Mouse (Mus musculus) embryonic facial prominence, embryonic 15.5 days (tissue): ENCODE data around the gene Il17rc. TPM values are rescaled to one million over a fixed set of nuclear protein-coding genes. Genes with fewer than 3 reads are reported as not detected.

Experiments used
- ATAC-seq: fragments of 200-750 bp; cut with Nextera tagmentation; 2 replicates; pipeline ENCODE4 v1.8.0; 2017; ENCODE audit warnings: low read depth, moderate TSS enrichment; ENCODE audit not compliant: insufficient number of reproducible peaks, low FRiP score, low TSS enrichment
- H3K27ac ChIP-seq: fragments of 300-500 bp; sonication (generic); replicated peaks from 2 replicates; pipeline ENCODE4 v1.5.1; 2015; ENCODE audit warnings: mild to moderate bottlenecking, inconsistent platforms
- H3K27me3 ChIP-seq: fragments of 300-500 bp; sonication (generic); 2 replicates; pipeline ENCODE4 v1.6.1; 2015; ENCODE audit warnings: inconsistent platforms
- H3K36me3 ChIP-seq: fragments of 300-500 bp; sonication (generic); 2 replicates; pipeline ENCODE4 v1.6.1; 2015; ENCODE audit warnings: mild to moderate bottlenecking, inconsistent platforms
- H3K4me1 ChIP-seq: fragments of 300-500 bp; sonication (generic); 2 replicates; pipeline ENCODE4 v1.6.1; 2015; ENCODE audit warnings: inconsistent platforms
- H3K4me2 ChIP-seq: fragments of 300-500 bp; sonication (generic); replicated peaks from 2 replicates; pipeline ENCODE4 v1.6.1; 2015; ENCODE audit warnings: mild to moderate bottlenecking, inconsistent platforms
- H3K4me3 ChIP-seq: fragments of 300-500 bp; sonication (generic); replicated peaks from 2 replicates; pipeline ENCODE4 v1.5.1; 2015; ENCODE audit warnings: mild to moderate bottlenecking, inconsistent platforms
- H3K9ac ChIP-seq: fragments of 300-500 bp; sonication (generic); 2 replicates; pipeline ENCODE4 v1.6.1; 2015; ENCODE audit warnings: inconsistent platforms
- H3K9me3 ChIP-seq: fragments of 300-500 bp; sonication (generic); replicated peaks from 2 replicates; pipeline ENCODE4 v1.6.1; 2016; ENCODE audit warnings: inconsistent platforms
- WGBS: fragments of 180-500 bp; shearing (Covaris S2); methylation state at CpG from one replicate; pipeline ENCODE4 v1.1.7; 2015; 5-methylcytosine and 5-hydroxymethylcytosine counted together
- polyA plus RNA-seq: library from polyadenylated mRNA; unstranded; fragments of >200 nt; fragmentation: Nextera tagmentation; extraction: Ambion mirVana; gene quantifications from 2 replicates; pipeline ENCODE4 v1.2.1, GENCODE M21; 2015

Gene Il17rc
- polyA plus RNA-seq, 1 experiment from 2014 or later: 37.5 TPM

DNA sequence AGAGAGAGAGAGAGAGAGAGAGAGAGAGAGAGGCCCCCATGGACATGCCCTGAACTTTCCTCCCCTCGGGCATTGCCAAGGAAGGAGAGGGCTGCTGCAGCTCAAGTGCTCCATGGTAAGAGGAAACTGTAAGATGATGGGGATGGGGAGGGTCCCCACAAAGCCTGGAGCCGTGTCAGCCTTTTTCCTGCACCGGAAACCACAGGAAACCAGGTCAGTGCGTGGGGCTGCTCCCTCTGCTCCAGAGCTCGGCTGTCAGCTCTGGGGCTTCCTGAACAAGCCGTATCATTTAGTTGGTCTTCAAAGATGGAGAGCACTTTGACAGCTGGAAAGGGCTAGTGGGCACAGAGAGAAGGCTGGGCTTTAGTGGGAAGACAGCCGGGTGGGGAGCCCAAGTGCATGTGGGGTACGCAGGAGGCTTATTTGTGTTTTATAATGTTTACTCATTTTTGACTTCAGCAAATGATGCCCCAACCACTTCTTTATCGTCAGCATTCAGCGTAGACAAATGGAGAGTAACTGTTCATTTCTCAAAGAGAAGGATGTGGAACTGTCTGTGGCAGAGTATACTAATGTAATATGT, 13.2 kb upstream of the Il17rc start, which contains the start of gene Il17re:
Gene Il17re, plus strand, starts transcription at position 533 of the 583 bp plus-strand sequence.
- H3K4me2 ChIP-seq: peak within 1 kb of the TSS; percentile 31
- peak within 1 kb of the TSS; percentile 23 for H3K4me3 ChIP-seq
- H3K27me3 ChIP-seq: no peaks in the 10 kb centered on the region
- no peak for ATAC-seq
- H3K4me1 ChIP-seq: peaks cover 6% of the 10 kb centered on the region
- 42% methylated on average over 10 of the region's 10 CpGs for WGBS
- peak within 1 kb of the TSS; percentile 44; the same call in 1 of the 2 replicates for H3K27ac ChIP-seq
- no peaks in the 10 kb centered on the region for H3K9me3 ChIP-seq
- H3K9ac ChIP-seq: no peak within 1 kb of the TSS
- no peaks in the 10 kb centered on the region for H3K36me3 ChIP-seq

DNA sequence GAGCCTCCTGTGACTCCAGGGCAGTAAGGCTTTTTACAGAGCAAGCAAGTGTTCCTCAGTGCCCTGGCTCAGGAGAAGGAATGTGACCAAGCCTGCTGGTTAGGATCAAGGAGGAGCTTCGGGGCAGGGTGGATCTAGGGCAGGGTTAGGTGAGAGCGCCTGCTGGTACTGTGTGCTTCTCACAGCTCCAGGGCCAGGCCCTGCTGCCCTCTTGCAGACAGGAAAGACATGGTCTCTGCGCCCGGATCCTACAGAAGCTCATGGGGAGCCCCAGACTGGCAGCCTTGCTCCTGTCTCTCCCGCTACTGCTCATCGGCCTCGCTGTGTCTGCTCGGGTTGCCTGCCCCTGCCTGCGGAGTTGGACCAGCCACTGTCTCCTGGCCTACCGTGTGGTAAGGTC, 12.6 kb upstream of the Il17rc start:
- Histone ChIP-seq H3K27me3 (no peaks in the 10 kb centered on the region), H3K9me3 (no peaks in the 10 kb centered on the region), H3K4me3 (peak overlapping the region; percentile 23), H3K9ac (no peak overlapping the region), H3K4me2 (peak overlapping the region; percentile 31), H3K4me1 (peaks cover 6% of the 10 kb centered on the region), H3K36me3 (no peaks in the 10 kb centered on the region), H3K27ac (peak overlapping the region; percentile 44; the same call in 1 of the 2 replicates)
- ATAC-seq: peak; percentile 63
- WGBS: 53% methylated on average over 10 of the region's 10 CpGs

DNA sequence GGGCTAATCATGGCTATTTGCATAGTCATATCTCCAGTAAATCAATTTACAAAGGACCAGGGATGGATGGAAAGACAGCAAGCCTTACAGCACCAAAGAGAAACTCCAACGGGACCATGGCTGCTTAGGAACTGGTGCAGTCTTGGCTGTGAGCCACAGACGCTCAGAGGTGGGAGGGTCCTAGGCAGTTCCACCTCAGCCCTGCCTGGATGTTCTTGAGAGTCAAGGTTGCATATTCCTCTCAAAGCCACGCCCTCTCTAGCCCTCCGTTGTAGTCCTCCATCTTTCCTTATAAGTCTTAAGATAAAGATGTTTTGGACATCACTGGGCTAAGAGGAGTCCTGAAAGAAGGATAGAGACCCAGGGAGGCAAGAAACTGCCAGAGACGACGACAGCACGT, 7.2 kb upstream of the Il17rc start:
- Histone ChIP-seq H3K27me3 (no peaks in the 10 kb centered on the region), H3K9ac (no peak overlapping the region), H3K4me2 (no peak overlapping the region), H3K9me3 (no peaks in the 10 kb centered on the region), H3K36me3 (no peaks in the 10 kb centered on the region), H3K4me1 (peaks cover 6% of the 10 kb centered on the region), H3K27ac (no peak overlapping the region), H3K4me3 (no peak overlapping the region)
- WGBS: 60% methylated on average over 7 of the region's 7 CpGs
- ATAC-seq: no peak

DNA sequence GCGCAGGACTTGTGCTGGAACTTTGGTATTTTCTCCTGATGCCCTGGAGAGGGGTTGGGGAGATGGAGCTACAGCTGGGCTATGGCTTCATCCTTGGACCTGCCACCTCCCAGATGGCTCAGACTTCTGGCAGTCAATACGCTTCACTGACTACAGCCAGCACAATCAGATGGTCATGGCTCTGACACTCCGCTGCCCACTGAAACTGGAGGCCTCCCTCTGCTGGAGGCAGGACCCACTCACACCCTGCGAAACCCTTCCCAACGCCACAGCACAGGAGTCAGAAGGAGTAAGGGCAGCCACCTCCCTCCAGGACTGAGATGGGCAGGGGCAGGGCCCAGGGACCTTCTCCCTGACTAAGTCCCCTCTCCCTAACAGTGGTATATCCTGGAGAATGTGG, 5.6 kb upstream of the Il17rc start:
- H3K9me3 ChIP-seq: no peaks in the 10 kb centered on the region
- no peak overlapping the region for H3K4me3 ChIP-seq
- no peak overlapping the region for H3K27ac ChIP-seq
- H3K27me3 ChIP-seq: peaks cover 11% of the 10 kb centered on the region; the same call in 1 of the 2 replicates
- ATAC-seq: no peak
- no peak overlapping the region for H3K9ac ChIP-seq
- WGBS: 60% methylated on average over 5 of the region's 5 CpGs
- peaks cover 17% of the 10 kb centered on the region for H3K4me1 ChIP-seq
- no peak overlapping the region for H3K4me2 ChIP-seq
- H3K36me3 ChIP-seq: no peaks in the 10 kb centered on the region

DNA sequence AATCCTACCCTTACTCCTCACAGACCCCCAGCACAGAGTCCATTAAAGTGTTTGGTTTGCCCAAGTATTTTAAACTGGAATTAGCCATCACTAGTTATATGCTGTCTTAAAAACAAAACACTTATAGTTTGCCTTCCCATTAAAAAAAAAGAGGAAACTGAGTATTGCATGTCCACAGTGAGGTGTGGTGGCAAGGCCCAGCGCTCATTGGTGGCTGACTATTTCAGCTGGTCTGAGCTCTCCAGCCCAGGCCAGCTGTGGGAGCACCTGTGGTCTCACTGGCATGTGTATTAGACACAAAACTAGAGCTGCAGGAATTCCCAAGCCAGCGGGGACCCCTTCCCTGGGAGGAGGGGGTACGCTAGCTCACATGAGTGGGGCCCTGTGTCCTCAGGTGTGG, 2.7 kb upstream of the Il17rc start:
- no peaks in the 10 kb centered on the region for H3K9me3 ChIP-seq
- H3K36me3 ChIP-seq: no peaks in the 10 kb centered on the region
- peak overlapping the region; percentile 68; the same call in 1 of the 2 replicates for H3K4me2 ChIP-seq
- no peak for ATAC-seq
- WGBS: 62% methylated on average over 3 of the region's 3 CpGs
- H3K4me1 ChIP-seq: peaks cover 33% of the 10 kb centered on the region
- no peak overlapping the region for H3K4me3 ChIP-seq
- peaks cover 11% of the 10 kb centered on the region; the same call in 1 of the 2 replicates for H3K27me3 ChIP-seq
- H3K9ac ChIP-seq: no peak overlapping the region
- H3K27ac ChIP-seq: no peak overlapping the region

DNA sequence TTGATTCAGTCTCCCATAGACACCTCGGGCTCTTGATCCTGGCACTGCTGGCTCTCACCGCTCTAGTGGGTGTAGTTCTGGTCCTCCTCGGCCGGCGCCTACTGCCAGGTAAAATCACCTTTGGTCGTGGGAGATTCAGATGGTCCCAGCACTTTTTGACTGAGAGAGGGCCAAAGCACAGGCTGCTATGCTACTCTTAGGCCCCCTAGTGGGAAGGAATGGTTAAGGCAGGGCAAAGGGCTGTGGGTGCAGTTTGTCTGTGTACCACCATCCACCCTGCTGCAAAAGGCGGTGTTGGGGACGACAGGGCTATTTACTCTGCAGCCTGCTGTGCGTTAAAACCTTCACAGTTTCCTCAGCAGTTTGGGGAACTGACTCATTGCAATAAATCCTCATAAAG, 2.2 kb upstream of the Il17rc start:
- Histone ChIP-seq H3K9me3 (no peaks in the 10 kb centered on the region), H3K4me3 (peak overlapping the region; percentile 40), H3K9ac (no peak overlapping the region), H3K4me2 (peak overlapping the region; percentile 68), H3K27me3 (peaks cover 11% of the 10 kb centered on the region; the same call in 1 of the 2 replicates), H3K27ac (0 out of 2 replicates have a peak overlapping the region, but pooled peaks have one; percentile 41), H3K4me1 (peaks cover 33% of the 10 kb centered on the region), H3K36me3 (no peaks in the 10 kb centered on the region)
- no peak for ATAC-seq
- WGBS: 6% methylated on average over 9 of the region's 9 CpGs

DNA sequence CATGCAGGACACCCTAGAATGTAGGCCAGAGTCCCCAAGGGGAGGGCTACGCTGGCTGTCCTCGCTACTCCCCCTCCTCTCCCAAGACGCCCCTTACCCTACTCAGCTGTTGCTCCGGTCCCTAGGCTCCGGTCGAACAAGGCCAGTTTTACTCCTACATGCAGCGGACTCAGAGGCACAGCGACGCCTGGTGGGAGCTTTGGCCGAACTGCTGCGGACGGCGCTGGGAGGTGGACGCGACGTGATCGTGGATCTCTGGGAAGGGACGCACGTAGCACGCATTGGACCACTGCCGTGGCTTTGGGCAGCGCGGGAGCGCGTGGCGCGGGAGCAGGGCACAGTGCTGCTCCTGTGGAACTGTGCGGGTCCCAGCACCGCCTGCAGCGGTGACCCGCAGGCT, 1.8 kb upstream of the Il17rc start:
- Histone ChIP-seq H3K27ac (0 out of 2 replicates have a peak overlapping the region, but pooled peaks have one; percentile 41), H3K9ac (peak overlapping the region; percentile 0; the same call in 1 of the 2 replicates), H3K4me2 (peak overlapping the region; percentile 68), H3K9me3 (no peaks in the 10 kb centered on the region), H3K4me3 (peak overlapping the region; percentile 40), H3K36me3 (no peaks in the 10 kb centered on the region), H3K27me3 (peaks cover 11% of the 10 kb centered on the region; the same call in 1 of the 2 replicates), H3K4me1 (peaks cover 33% of the 10 kb centered on the region)
- ATAC-seq: peak; percentile 61
- WGBS: 3% methylated on average over 25 of the region's 31 CpGs

DNA sequence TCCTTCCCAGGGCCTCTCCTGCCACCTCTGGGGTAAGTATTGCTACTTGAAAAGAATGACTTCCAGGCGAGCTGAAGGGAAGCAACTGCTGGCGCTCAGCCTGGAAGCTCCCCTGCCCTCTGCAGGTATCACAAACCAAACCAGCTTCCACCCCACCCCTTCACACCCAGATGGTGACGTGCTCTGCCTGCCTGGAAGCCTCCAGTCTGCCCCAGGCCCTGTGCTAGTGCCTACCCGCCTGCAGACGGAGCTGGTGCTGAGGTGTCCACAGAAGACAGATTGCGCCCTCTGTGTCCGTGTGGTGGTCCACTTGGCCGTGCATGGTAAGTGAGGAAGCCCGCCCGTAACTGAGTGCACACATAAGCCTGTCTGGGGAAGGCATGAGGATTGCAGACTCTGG, 834 bp downstream of the Il17rc start:
- Histone ChIP-seq H3K27me3 (peaks cover 11% of the 10 kb centered on the region; the same call in 1 of the 2 replicates), H3K27ac (peak overlapping the region; percentile 81), H3K9ac (no peak overlapping the region; the same call in 1 of the 2 replicates), H3K36me3 (no peaks in the 10 kb centered on the region), H3K4me2 (peak overlapping the region; percentile 53), H3K4me1 (peaks cover 33% of the 10 kb centered on the region), H3K4me3 (peak overlapping the region; percentile 34), H3K9me3 (no peaks in the 10 kb centered on the region)
- ATAC-seq: no peak
- 71% methylated on average over 10 of the region's 10 CpGs for WGBS

DNA sequence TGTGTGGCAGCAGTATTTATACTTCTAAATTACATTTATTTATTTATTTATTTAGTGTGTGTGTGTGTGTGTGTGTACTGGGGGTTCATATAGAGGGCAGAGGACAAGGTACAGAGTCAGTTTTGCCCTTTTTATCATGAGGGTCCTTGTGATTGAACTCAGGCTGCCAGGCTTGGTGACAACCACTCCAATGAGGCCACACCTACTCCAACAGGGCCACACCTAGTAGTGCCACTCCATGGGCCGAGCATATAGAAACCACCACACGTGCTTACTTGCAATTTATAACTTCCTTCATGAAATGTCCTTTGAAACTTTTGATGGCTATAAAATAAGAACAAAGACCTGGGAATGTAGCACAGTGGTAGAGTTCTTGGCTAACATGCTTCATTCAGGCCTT, 2.0 kb downstream of the Il17rc start:
- H3K4me3 ChIP-seq: no peak overlapping the region
- no peaks in the 10 kb centered on the region for H3K9me3 ChIP-seq
- H3K27me3 ChIP-seq: peaks cover 11% of the 10 kb centered on the region; the same call in 1 of the 2 replicates
- no peak overlapping the region for H3K27ac ChIP-seq
- no peaks in the 10 kb centered on the region for H3K36me3 ChIP-seq
- ATAC-seq: no peak
- peaks cover 33% of the 10 kb centered on the region for H3K4me1 ChIP-seq
- no peak overlapping the region for H3K9ac ChIP-seq
- WGBS: 78% methylated on average over 2 of the region's 2 CpGs
- H3K4me2 ChIP-seq: no peak overlapping the region

DNA sequence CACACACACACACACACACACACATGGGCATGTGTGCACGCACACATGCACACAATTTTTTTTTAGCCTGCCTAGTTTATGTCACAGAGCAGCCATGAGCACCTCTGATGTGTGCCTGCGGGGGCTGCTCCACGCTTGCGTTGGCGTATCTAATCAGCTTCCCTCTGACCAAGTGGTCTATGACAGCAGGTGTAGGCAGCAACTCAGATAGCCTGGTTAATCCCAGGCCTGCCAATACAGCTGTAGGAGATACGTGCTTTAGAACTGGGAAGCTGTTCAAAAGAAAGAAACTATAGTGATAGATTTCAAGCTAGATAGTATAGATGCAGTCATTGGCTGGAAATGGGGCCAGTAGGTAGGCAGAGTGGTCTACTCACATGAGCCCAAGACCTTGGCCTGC, 2.5 kb downstream of the Il17rc start:
- WGBS: 75% methylated on average over 6 of the region's 6 CpGs
- no peak overlapping the region for H3K27ac ChIP-seq
- H3K9ac ChIP-seq: no peak overlapping the region
- peaks cover 30% of the 10 kb centered on the region for H3K4me1 ChIP-seq
- no peaks in the 10 kb centered on the region for H3K36me3 ChIP-seq
- no peak for ATAC-seq
- H3K4me2 ChIP-seq: no peak overlapping the region
- peaks cover 13% of the 10 kb centered on the region; the same call in 1 of the 2 replicates for H3K27me3 ChIP-seq
- H3K4me3 ChIP-seq: no peak overlapping the region
- H3K9me3 ChIP-seq: no peaks in the 10 kb centered on the region

DNA sequence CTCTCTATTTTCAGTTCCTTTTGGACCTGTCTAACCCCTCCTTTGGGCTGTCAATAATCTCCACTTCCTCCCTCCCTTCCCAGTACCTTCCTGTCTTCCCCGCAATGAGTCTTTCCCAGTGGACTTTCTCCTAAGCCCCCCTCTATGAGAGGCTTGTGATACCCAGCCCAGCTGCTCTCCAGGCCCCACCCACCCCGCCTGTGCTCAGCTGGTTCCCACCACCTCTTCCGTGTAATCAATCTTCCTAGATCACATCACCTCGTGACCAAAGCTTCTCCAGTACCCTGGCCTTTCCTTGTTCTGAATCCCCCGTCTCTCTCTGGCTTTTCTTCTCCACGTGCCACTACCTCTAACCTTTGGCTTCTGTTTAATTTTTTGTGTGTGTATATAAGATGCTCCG, 6.1 kb downstream of the Il17rc start:
- no peak overlapping the region for H3K4me2 ChIP-seq
- H3K4me1 ChIP-seq: peaks cover 13% of the 10 kb centered on the region
- no peak overlapping the region for H3K4me3 ChIP-seq
- 43% methylated on average over 7 of the region's 7 CpGs for WGBS
- H3K9ac ChIP-seq: no peak overlapping the region
- H3K27ac ChIP-seq: no peak overlapping the region
- H3K36me3 ChIP-seq: no peaks in the 10 kb centered on the region
- no peak for ATAC-seq
- peaks cover 26% of the 10 kb centered on the region for H3K27me3 ChIP-seq
- H3K9me3 ChIP-seq: no peaks in the 10 kb centered on the region

DNA sequence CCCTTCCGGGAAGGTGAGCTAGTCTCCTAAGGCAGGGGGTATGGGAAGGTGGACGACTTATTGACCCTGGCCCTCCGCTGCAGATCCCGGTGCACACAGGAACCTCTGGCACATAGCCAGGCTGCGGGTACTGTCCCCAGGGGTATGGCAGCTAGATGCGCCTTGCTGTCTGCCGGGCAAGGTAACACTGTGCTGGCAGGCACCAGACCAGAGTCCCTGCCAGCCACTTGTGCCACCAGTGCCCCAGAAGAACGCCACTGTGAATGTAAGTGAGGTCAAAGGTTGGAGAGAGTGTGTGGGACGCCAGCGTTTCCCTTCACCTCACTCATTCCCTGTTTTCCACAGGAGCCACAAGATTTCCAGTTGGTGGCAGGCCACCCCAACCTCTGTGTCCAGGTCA, 7.7 kb downstream of the Il17rc start:
- no peak overlapping the region for H3K4me3 ChIP-seq
- H3K36me3 ChIP-seq: no peaks in the 10 kb centered on the region
- no peak for ATAC-seq
- 75% methylated on average over 10 of the region's 10 CpGs for WGBS
- no peak overlapping the region for H3K9ac ChIP-seq
- H3K27me3 ChIP-seq: peaks cover 34% of the 10 kb centered on the region
- H3K9me3 ChIP-seq: no peaks in the 10 kb centered on the region
- no peak overlapping the region for H3K27ac ChIP-seq
- H3K4me2 ChIP-seq: no peak overlapping the region
- peaks cover 26% of the 10 kb centered on the region for H3K4me1 ChIP-seq
